Mouse (Mus musculus) heart, embryonic 10.5 days (tissue): Measurements from ENCODE around the gene Clpb. TPM values are rescaled to one million over a fixed set of nuclear protein-coding genes. Genes with fewer than 3 reads are reported as not detected.

Source experiments
- DNase-seq: peaks from one replicate; pipeline ENCODE4 v3.0.0-alpha.2; 2017; ENCODE audit warnings: low spot score
- H3K27ac ChIP-seq: fragments of 300-500 bp; sonication (generic); 2 replicates; pipeline ENCODE4 v1.5.1; 2016; ENCODE audit warnings: mild to moderate bottlenecking
- H3K27me3 ChIP-seq: fragments of 300-500 bp; sonication (generic); 2 replicates; pipeline ENCODE4 v1.6.1; 2016; ENCODE audit warnings: mild to moderate bottlenecking; ENCODE audit not compliant: poor library complexity, insufficient read depth, severe bottlenecking
- H3K36me3 ChIP-seq: fragments of 300-500 bp; sonication (generic); 2 replicates; pipeline ENCODE4 v1.6.1; 2016; ENCODE audit warnings: mild to moderate bottlenecking, moderate library complexity
- H3K4me1 ChIP-seq: fragments of 300-500 bp; sonication (generic); 2 replicates; pipeline ENCODE4 v1.6.1; 2016; ENCODE audit warnings: mild to moderate bottlenecking
- H3K4me3 ChIP-seq: fragments of 300-500 bp; sonication (generic); 2 replicates; pipeline ENCODE4 v1.5.1; 2016; ENCODE audit warnings: mild to moderate bottlenecking, moderate library complexity
- H3K9me3 ChIP-seq: fragments of 300-500 bp; sonication (generic); 2 replicates; pipeline ENCODE4 v1.6.1; 2016; ENCODE audit warnings: mild to moderate bottlenecking, moderate library complexity
- WGBS: fragments of 180-500 bp; shearing (Covaris S2); methylation state at CpG from one replicate; pipeline ENCODE4 v1.1.7; 2016; 5-methylcytosine and 5-hydroxymethylcytosine counted together
- polyA plus RNA-seq: library from polyadenylated mRNA; unstranded; fragments of >200 nt; fragmentation: Nextera tagmentation; extraction: Ambion mirVana; gene quantifications from 2 replicates; pipeline ENCODE4 v1.2.1, GENCODE M21; 2016

Clpb gene
- polyA plus RNA-seq, 1 experiment from 2014 or later: 55.9 TPM

DNA sequence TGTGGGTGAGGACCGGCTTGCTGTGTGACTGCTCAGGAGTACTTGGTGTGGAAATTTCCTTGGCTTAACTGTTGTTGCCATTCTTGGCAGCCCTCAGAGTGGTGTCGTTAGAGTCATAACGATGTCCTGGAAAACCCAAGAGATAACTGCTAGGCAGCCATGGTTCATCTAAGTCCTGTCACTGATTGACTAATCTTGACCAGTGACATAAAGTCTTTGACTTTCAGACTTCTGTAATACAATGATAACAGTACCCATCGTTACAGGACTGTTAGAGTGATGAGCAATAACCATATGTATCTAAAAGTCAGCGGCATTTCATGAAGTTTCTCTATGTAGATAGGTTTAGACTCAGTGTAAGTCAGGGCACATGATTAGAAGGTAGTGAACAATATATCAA, 46.8 kb downstream of the Clpb start:
- Histone ChIP-seq H3K9me3 (no peaks in the 10 kb centered on the region), H3K36me3 (0 out of 2 replicates have a peak, but pooled peaks cover 5% of the 10 kb centered on the region), H3K4me1 (no peaks in the 10 kb centered on the region), H3K27ac (no peak overlapping the region), H3K4me3 (no peak overlapping the region), H3K27me3 (no peaks in the 10 kb centered on the region)
- 65% methylated on average over 5 of the region's 5 CpGs for WGBS
- no peak for DNase-seq

DNA sequence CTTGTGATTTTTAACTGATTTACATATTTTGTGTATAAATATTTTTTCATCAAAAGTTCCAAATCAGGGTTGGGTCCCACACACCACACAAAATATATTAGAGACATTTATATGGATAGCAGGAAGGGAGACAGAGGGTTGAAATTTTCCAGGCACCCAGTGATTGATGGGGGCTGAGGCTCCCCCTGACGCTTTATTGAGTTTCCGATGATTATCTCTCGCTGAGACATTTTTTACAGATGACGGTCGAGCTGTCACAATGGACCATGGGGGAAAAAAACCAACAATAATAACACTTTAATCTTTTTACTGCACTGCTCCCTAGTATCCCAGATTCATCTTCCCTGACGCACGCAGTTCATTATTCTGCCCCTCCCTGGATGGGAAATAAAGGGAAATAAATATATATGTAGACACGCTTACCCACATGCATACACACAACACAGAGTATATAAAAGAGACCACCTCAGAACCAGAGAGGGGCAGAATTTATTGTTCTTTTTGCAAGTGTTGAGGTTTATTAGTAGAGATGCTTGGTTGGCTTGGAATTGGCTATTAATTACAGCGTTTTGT, 50.5 kb downstream of the Clpb start:
- no peaks in the 10 kb centered on the region for H3K9me3 ChIP-seq
- no peak overlapping the region for H3K27ac ChIP-seq
- no peaks in the 10 kb centered on the region for H3K36me3 ChIP-seq
- 75% methylated on average over 9 of the region's 9 CpGs for WGBS
- no peaks in the 10 kb centered on the region for H3K4me1 ChIP-seq
- H3K4me3 ChIP-seq: no peak overlapping the region
- H3K27me3 ChIP-seq: no peaks in the 10 kb centered on the region
- no peak for DNase-seq

DNA sequence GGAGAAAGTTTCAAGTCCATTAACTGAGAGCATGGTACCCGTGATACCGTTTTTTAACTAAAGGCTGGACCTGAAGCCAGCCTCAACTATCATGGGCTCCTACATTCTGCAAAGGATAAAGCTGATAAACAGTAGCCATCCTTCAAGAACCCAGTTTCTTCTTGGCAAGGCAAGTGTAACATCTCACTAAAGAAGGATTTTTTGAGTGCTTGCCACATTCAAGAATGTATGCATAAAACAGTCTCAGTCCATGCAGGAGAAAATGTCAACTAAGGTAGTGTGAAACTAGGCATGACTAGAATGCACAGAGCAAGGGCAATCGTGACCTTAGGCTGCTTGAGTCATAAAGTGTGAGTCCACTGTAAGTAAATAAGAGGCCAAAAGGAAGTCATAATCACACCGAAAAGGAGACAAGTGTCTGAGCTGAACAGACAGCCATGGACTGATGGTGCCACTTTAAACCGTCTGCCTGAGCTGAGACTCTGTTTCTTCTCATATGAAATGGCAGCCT, 51.7 kb downstream of the Clpb start:
- no peaks in the 10 kb centered on the region for H3K9me3 ChIP-seq
- WGBS: 71% methylated on average over 5 of the region's 5 CpGs
- H3K27ac ChIP-seq: no peak overlapping the region
- no peaks in the 10 kb centered on the region for H3K4me1 ChIP-seq
- H3K4me3 ChIP-seq: no peak overlapping the region
- H3K36me3 ChIP-seq: no peaks in the 10 kb centered on the region
- no peaks in the 10 kb centered on the region for H3K27me3 ChIP-seq
- DNase-seq: no peak

DNA sequence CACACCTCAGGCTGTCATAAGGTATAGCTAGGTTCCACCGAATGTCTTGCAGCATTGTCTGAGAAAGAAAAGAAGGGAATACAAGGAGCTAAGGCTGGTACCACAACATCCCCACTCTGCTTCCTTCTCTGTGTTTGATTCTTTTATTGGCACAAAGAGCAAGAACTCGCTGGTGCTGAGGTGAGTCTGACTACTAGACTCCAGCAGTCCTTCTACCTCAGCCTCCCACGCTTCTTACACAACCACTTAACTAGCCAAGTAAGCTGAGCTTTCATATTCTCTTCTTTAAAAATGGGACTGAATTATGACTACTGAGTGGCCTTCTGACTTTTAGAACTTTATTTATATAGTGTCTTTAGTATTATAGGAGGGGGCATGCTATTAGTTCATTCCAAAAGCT, 56.9 kb downstream of the Clpb start:
- no peak for DNase-seq
- WGBS: 88% methylated on average over 3 of the region's 3 CpGs
- H3K4me3 ChIP-seq: no peak overlapping the region
- 0 out of 2 replicates have a peak, but pooled peaks cover 3% of the 10 kb centered on the region for H3K36me3 ChIP-seq
- no peak overlapping the region for H3K27ac ChIP-seq
- no peaks in the 10 kb centered on the region for H3K9me3 ChIP-seq
- peaks cover 22% of the 10 kb centered on the region for H3K4me1 ChIP-seq
- H3K27me3 ChIP-seq: no peaks in the 10 kb centered on the region

DNA sequence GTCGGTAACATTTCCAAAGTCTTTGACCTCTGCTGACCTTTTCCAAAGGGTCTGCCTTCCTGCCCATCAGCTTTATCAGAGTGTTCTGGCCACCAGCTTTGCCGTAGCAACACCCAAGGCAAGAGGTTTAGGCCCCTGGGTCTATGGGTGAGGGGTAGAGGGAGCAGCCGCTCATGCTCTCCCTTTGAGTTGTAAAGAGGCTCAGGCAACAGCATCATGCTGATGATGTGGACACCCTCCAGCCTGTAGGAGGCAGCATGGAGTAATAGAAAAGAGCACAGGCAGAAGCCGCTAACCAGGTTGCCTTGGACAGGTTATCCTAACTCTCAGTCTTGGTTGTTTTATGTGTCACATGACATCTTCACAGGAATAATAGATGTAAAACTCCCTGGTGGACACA, 61.6 kb downstream of the Clpb start:
- Histone ChIP-seq H3K9me3 (no peaks in the 10 kb centered on the region), H3K4me3 (no peak overlapping the region), H3K27me3 (no peaks in the 10 kb centered on the region), H3K36me3 (0 out of 2 replicates have a peak, but pooled peaks cover 5% of the 10 kb centered on the region), H3K4me1 (peaks cover 34% of the 10 kb centered on the region), H3K27ac (no peak overlapping the region)
- no peak for DNase-seq
- WGBS: 42% methylated on average over 4 of the region's 4 CpGs

DNA sequence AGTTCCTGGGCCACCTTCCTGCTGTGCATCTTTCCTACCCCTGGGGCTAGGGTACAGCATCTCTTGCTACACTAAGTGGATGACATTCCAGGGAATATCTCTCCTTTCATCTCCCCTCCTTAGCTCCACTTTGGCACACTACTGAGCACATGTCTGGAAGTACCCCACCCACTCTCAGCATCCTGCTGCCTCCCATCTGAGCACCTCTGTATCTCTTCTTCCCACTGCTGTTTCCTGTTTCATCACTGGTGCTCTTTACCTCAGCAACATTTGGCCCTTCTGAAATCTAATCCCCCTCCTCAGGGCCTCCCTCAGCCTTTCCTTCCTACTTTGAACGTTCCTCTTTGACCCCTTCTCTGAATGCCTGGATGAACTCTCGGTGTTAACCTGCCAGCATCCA, 63.5 kb downstream of the Clpb start:
- 0 out of 2 replicates have a peak, but pooled peaks cover 5% of the 10 kb centered on the region for H3K36me3 ChIP-seq
- H3K27ac ChIP-seq: no peak overlapping the region
- H3K9me3 ChIP-seq: no peaks in the 10 kb centered on the region
- 35% methylated on average over 2 of the region's 2 CpGs for WGBS
- no peaks in the 10 kb centered on the region for H3K27me3 ChIP-seq
- peaks cover 27% of the 10 kb centered on the region for H3K4me1 ChIP-seq
- no peak overlapping the region for H3K4me3 ChIP-seq
- no peak for DNase-seq

DNA sequence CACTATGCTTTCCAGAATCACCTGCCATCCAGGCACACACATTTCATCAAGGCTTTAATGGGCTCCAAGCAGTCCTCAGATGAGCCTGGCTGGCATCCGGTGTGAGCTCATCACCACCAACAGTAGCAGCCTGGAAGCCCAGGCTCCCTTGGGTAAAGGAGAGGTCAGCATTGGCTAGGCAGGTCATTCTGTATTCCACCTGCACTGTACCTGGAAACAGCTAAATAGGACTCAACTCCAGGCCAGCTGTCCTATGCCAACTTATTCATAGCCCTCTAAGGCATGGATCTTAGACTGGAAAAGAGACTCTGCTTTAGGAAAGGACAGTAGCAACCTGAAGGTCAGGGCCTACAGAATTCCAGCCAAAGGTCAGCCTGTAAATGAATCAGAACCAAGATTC, 68.7 kb downstream of the Clpb start:
- H3K4me1 ChIP-seq: peaks cover 7% of the 10 kb centered on the region
- no peak for DNase-seq
- H3K27ac ChIP-seq: no peak overlapping the region
- 70% methylated on average over 1 of the region's 1 CpGs for WGBS
- H3K4me3 ChIP-seq: no peak overlapping the region
- no peaks in the 10 kb centered on the region for H3K27me3 ChIP-seq
- H3K9me3 ChIP-seq: no peaks in the 10 kb centered on the region
- H3K36me3 ChIP-seq: 0 out of 2 replicates have a peak, but pooled peaks cover 3% of the 10 kb centered on the region

DNA sequence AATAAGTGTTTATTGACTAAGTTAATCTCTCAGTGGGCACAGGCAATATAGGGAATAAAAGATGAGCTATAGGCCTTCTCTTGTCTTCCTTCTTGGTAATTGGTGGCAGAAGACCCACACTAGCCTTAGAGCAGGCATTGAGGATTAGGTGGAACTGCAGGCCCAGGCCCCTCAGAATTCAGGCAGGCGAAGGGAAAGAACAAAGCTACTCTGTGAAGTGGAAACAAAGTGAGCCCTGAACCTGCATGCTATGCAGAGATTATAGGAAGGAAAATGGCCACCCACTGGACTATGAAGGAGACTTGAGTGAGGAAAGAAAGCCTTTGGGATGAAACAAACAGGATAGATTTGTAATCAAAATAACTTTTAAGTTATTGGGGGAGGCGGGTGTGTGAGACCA, 69.6 kb downstream of the Clpb start:
- Histone ChIP-seq H3K27ac (no peak overlapping the region), H3K4me1 (peaks cover 9% of the 10 kb centered on the region), H3K9me3 (no peaks in the 10 kb centered on the region), H3K27me3 (no peaks in the 10 kb centered on the region), H3K36me3 (no peaks in the 10 kb centered on the region), H3K4me3 (no peak overlapping the region)
- no peak for DNase-seq
- 78% methylated on average over 2 of the region's 2 CpGs for WGBS

DNA sequence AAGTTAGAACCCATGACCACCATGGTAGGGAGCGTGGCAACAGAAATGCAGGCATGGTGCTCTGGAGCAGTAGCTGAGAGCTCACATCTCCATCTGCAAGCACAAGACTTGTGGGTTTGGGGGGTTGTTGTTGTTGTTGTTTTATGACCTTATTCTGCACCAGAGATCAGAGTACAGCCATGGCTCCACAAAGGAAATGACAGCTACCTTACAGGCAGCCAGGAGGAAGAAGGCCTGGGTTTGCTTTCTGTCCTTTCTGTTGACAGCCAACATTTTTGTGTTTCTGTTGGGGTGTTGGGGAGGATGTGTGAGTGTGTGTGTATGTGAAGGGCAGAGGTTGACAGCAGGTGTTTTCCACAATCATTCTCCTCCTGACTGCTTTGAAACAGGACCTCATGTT, 71.9 kb downstream of the Clpb start:
- DNase-seq: no peak
- Histone ChIP-seq H3K9me3 (no peaks in the 10 kb centered on the region), H3K4me1 (peaks cover 23% of the 10 kb centered on the region), H3K27me3 (no peaks in the 10 kb centered on the region), H3K4me3 (no peak overlapping the region), H3K27ac (no peak overlapping the region), H3K36me3 (no peaks in the 10 kb centered on the region)
- WGBS: 100% methylated on average over 1 of the region's 1 CpGs

DNA sequence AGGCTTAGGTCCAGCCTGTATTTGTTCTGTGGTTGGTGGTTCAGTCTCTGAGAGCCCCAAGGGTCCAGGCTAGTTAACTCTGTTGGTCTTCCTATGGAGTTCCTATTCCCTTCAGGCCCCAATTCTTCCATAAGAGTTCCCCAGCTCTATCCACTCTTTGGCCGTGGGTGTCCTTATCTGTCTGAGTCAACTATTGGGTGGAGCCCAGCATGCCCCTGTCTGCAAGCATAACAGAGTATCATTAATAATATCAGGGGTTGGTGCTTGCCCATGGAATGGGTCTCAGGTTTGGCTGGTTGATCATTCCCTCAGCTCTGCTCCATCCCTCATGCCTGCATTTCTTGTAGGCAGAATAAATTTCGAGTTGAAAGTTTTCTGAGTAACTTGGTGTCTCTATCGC, 74.3 kb downstream of the Clpb start:
- no peaks in the 10 kb centered on the region for H3K36me3 ChIP-seq
- 67% methylated on average over 3 of the region's 3 CpGs for WGBS
- H3K9me3 ChIP-seq: no peaks in the 10 kb centered on the region
- no peaks in the 10 kb centered on the region for H3K27me3 ChIP-seq
- peaks cover 19% of the 10 kb centered on the region for H3K4me1 ChIP-seq
- no peak overlapping the region for H3K4me3 ChIP-seq
- H3K27ac ChIP-seq: no peak overlapping the region
- DNase-seq: no peak

DNA sequence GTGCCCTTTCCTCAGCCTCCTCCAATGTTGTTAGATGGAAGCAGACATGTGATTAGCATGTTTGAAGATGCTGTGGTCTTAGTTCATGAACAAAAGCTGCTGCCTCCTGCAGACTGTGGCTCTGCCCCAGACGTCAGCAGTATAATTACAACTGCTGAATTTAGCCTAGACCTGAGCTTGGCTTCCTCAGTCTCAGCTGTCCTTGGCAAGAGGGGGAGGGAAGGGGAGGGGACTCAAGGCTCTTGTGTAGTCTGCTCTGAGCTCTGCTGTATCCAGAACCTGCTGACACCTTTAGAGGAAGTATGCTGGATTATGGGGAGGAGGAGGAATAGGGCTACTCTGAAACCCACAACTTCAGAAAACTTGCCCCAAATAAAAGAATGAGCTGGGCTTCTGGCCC, 76.2 kb downstream of the Clpb start:
- H3K27me3 ChIP-seq: no peaks in the 10 kb centered on the region
- peaks cover 20% of the 10 kb centered on the region for H3K4me1 ChIP-seq
- H3K9me3 ChIP-seq: no peaks in the 10 kb centered on the region
- no peak overlapping the region for H3K4me3 ChIP-seq
- H3K36me3 ChIP-seq: no peaks in the 10 kb centered on the region
- 15% methylated on average over 1 of the region's 1 CpGs for WGBS
- H3K27ac ChIP-seq: no peak overlapping the region
- no peak for DNase-seq

DNA sequence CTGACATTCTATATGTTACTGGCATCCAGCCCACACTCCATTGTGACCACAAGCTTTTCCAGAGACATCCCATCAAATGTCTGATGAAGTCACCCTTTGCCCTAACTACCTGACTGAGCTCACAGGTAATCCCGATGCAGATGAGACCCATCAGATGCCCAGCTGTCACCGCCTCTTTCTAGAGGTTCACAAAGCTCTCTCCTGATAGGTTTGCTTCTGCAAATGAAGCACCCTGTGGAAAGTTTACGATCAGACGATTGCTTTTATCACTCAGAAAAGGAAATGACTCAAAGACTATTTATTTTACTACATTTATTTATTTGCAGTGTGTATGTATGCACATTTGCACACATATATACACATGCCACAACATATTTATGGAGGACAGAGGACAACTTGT, 80.1 kb downstream of the Clpb start:
- no peaks in the 10 kb centered on the region for H3K9me3 ChIP-seq
- DNase-seq: no peak
- no peaks in the 10 kb centered on the region for H3K27me3 ChIP-seq
- 74% methylated on average over 4 of the region's 4 CpGs for WGBS
- peaks cover 44% of the 10 kb centered on the region for H3K4me1 ChIP-seq
- no peaks in the 10 kb centered on the region for H3K36me3 ChIP-seq
- H3K27ac ChIP-seq: no peak overlapping the region
- H3K4me3 ChIP-seq: no peak overlapping the region

DNA sequence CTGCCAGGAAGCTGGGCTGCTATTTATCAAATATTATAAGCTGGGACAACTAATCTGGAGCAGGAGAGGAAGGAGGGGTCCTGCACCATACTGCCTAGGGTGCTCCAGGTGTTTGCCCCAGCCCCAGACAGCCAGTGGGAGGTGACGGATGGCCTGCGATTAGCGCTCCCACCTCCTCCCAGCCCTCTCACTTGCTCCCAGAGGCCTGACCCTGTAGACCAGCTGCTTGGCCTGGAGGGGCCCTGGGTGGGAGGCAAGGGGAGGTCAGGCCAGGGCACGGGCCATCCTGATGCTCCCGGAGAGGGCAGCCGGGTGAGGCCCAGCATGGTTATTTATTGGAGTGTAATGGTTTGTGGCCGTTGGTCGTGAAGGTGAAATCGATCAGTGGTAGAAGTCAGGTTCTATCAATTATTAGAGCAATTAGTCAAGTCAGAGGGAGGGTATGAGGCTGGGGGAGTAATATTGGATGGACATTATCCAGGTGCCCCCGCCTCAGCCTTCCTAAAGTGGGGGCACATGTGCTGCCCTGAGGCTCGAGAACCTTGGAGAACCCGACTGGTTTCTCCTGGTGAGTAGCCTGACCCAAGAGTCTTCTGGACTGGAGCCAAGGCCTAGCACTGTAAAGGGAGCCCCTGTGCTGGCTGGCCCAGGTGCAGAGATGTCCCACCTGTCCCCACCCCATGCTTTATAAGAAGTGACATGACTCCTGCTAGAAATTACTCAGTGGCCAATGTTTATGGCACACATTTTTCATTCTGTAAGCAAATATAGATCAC, 83.3 kb downstream of the Clpb start:
- Histone ChIP-seq H3K27me3 (no peaks in the 10 kb centered on the region), H3K27ac (peak overlapping the region; percentile 67; the same call in 1 of the 2 replicates), H3K9me3 (no peaks in the 10 kb centered on the region), H3K36me3 (0 out of 2 replicates have a peak, but pooled peaks cover 3% of the 10 kb centered on the region), H3K4me1 (peaks cover 31% of the 10 kb centered on the region), H3K4me3 (no peak overlapping the region)
- DNase-seq: no peak
- WGBS: 69% methylated on average over 12 of the region's 12 CpGs
